Mouse (Mus musculus): ENCODE data around the gene Tpbpb. TPM values are rescaled to one million over a fixed set of nuclear protein-coding genes. Genes with fewer than 3 reads are reported as not detected.

Tpbpb gene
- polyA plus RNA-seq (2015; fragmentation: Nextera tagmentation; extraction: Ambion mirVana) = not detected in 2 replicates

DNA sequence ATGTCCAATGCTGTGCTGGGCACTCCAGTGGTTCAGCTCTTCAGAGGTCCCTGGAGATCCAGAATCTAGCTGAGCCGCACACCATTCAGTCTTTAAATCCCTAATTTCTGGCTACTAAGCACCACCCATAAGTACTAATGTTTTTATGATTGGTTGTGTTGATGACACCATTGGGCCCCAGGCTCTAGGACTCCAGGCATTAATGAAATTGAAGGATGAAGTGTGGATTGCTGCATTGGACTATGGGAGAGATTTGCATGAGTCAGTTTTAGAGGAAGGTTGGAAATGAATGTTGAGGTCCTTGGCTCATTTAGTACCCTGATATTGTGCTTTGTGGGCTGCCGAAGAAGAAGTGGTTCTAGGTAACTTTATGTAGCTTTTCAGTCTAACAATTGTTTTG is at the start of gene Tpbpb:
TSS of gene Tpbpb (minus strand) at position 101 of the 400 bp plus-strand sequence.

DNA sequence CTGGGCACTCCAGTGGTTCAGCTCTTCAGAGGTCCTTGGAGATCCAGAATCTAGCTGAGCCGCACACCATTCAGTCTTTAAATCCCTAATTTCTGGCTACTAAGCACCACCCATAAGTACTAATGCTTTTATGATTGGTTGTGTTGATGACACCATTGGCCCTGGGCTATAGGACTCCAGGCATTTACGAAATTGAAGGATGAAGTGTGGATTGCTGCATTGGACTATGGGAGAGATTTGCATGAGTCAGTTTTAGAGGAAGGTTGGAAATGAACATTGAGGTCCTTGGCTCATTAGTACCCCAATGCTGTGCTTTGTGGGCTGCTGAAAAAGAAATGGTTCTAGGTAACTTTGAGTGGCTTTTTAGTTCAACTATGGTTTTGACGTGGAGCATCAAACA is 37.2 kb upstream of the Tpbpb start, which contains the start of gene Tpbpa:
TSS of gene Tpbpa (minus strand) at position 101 of the 400 bp plus-strand sequence.

DNA sequence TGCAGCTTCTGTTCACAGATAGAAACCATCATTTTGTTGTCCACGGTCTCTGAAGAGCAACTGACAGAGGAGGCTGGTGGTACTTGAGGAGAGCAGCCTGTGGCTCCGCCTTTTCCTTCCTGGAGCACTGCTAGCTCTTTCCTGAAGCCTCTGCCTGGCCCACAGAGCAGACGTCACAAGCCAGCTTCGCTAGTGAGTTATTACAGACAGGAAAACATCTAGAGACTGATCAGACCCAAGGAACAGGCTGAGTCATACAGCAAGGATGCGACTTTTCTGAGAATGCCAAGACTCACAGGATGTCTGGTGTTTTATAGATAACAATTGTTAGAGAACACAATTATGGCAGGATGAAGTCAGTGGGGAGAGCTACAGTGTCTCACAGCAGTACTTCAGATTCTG is 31.8 kb upstream of the Tpbpb start, which contains the start of the genes Gm49391 and Ctla2a:
TSS of gene Gm49391 (minus strand) at position 72 of the 402 bp plus-strand sequence.
TSS of gene Ctla2a (minus strand) at position 126 of the 402 bp plus-strand sequence.

DNA sequence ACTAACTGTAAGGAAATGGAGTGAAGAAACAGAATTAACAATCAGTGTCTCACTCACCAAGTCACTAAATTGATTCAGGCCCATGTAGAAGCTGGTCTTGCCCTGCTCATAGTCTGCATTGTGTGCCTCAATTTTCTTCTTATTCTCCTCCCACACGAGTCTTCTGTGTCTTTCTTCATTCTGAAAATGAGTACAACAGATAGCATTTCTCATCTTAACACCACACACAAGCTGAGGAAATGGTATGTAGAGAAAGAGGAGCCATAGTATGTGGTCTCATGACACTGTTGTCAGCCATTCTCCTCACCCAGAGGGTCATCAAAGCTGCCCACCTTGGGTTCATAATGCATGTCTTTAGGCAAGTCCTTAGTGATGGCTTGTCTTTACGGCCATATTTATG is 30.8 kb upstream of the Tpbpb start, which contains the start of gene Gm49393:
TSS of gene Gm49393 (minus strand) at position 101 of the 400 bp plus-strand sequence.

DNA sequence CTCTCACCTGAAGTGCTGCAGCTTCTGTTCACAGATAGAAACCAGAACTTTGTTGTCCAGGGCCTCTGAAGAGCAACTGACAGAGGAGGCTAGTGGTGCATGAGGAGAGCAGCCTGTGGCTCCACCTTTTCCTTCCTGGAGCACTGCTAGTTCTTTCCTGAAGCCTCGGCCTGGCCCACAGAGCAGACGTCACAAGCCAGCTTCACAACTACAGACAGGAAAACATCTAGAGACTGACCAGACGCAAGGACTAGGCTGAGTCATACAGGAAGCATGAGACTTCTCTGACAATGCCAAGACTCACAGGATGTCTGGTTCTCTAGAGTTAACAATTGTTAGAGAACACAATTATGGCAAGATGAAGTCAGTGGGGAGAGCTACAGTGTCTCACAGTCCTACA is 7.4 kb downstream of the Tpbpb start, which contains the start of gene Ctla2b:
TSS of gene Ctla2b (minus strand) at position 120 of the 400 bp plus-strand sequence.

DNA sequence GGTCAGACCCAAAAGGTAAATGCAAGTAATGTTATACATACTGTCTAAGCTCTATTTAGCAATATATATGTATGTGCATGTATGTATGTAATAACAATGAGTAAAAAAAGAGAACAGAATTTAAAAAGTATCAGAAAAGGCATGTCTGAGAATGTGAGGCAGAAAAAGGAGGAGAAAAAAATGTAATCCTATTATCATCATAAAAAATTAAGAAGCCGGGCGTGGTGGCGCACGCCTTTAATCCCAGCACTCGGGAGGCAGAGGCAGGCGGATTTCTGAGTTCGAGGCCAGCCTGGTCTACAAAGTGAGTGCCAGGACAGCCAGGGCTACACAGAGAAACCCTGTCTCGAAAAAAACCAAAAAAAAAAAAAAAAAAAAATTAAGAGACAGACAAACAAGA is 7.9 kb downstream of the Tpbpb start, which contains the start of gene Gm49392:
TSS of gene Gm49392 (minus strand) at position 101 of the 400 bp plus-strand sequence.

DNA sequence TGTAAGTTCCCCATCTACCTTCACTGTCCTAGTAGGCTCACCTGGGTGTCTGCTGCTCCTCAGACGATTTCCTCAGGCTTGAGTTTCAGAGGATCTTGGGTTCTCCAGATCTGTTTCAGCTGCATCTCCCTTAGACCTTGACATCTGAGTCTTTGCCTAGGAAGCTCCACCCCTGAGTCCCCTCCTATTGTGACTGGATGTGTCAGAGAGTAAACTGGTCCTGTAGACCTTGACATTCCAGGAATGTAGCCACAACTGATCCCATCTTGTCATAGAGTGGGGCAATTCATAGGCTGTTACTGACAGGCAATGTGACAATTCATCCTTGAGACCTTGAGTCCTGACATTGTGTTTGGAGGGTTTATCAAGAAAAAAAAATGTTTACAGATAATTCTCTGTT is 40.4 kb downstream of the Tpbpb start, which contains the start of gene 4930486L24Rik:
TSS of gene 4930486L24Rik (minus strand) at position 195 of the 400 bp plus-strand sequence.

Other genes starting within 250 kb of the Tpbpb start
- gene BC051665, start 118.5 kb downstream of the Tpbpb start, polyA plus RNA-seq (2015; fragmentation: Nextera tagmentation; extraction: Ambion mirVana) = not detected in 2 replicates
- gene Ctsll3, start 102.0 kb downstream of the Tpbpb start, polyA plus RNA-seq (2015; fragmentation: Nextera tagmentation; extraction: Ambion mirVana) = not detected in 2 replicates
- gene 4930486L24Rik, start 40.4 kb downstream of the Tpbpb start, polyA plus RNA-seq (2015; fragmentation: Nextera tagmentation; extraction: Ambion mirVana) = 1.0 and 1.6 TPM in 2 replicates
- gene Gm49392, start 8.0 kb downstream of the Tpbpb start, polyA plus RNA-seq (2015; fragmentation: Nextera tagmentation; extraction: Ambion mirVana) = 0.64 and 0.66 TPM in 2 replicates
- 6.2 and 7.9 TPM in 2 replicates for gene Ctla2b, start 7.4 kb downstream of the Tpbpb start, polyA plus RNA-seq (2015; fragmentation: Nextera tagmentation; extraction: Ambion mirVana)
- gene Gm49393, start 30.7 kb upstream of the Tpbpb start, polyA plus RNA-seq (2015; fragmentation: Nextera tagmentation; extraction: Ambion mirVana) = not detected in 2 replicates
- gene Gm49391, start 31.7 kb upstream of the Tpbpb start, polyA plus RNA-seq (2015; fragmentation: Nextera tagmentation; extraction: Ambion mirVana) = 5.0 and 6.3 TPM in 2 replicates
- 109 and 112 TPM in 2 replicates for gene Ctla2a, start 31.7 kb upstream of the Tpbpb start, polyA plus RNA-seq (2015; fragmentation: Nextera tagmentation; extraction: Ambion mirVana)
- not detected in 2 replicates for gene Tpbpa, start 37.1 kb upstream of the Tpbpb start, polyA plus RNA-seq (2015; fragmentation: Nextera tagmentation; extraction: Ambion mirVana)
- gene Ctsj, start 101.1 kb upstream of the Tpbpb start, polyA plus RNA-seq (2015; fragmentation: Nextera tagmentation; extraction: Ambion mirVana) = 0.39 TPM in 1 of 2 replicates, not detected in the other
- not detected in 2 replicates for gene Ctsq, start 135.8 kb upstream of the Tpbpb start, polyA plus RNA-seq (2015; fragmentation: Nextera tagmentation; extraction: Ambion mirVana)

All from spleen, postnatal 0 days (tissue).